Mouse (Mus musculus): Measurements from ENCODE around the gene Shb. TPM values are rescaled to one million over a fixed set of nuclear protein-coding genes. Genes with fewer than 3 reads are reported as not detected.

Gene Shb
- polyA plus RNA-seq, 1 experiment from 2014 or later = 6.8 TPM

- H3K36me3 ChIP-seq = peaks cover 12% of the 10 kb centered on the region; the same call in 1 of the 2 replicates
- H3K9me3 ChIP-seq = no peaks in the 10 kb centered on the region
- H3K4me1 ChIP-seq = peaks cover 39% of the 10 kb centered on the region
- H3K27ac ChIP-seq = no peak overlapping the region
- no peak overlapping the region for H3K4me2 ChIP-seq
- 0 out of 2 replicates have a peak, but pooled peaks cover 3% of the 10 kb centered on the region for H3K27me3 ChIP-seq
- peak; percentile 50; the same call in 1 of the 2 replicates for ATAC-seq (ENCODE audit: insufficient number of reproducible peaks, low FRiP score, low TSS enrichment, low read depth)
- no peak overlapping the region for H3K9ac ChIP-seq
- 32% methylated on average over 9 of the region's 9 CpGs for WGBS
- no peak overlapping the region for H3K4me3 ChIP-seq
Observed at GRCm38 (mm10) chr4:45459375-45459774, 72.9 kb downstream of the Shb start.

- Histone ChIP-seq H3K36me3 (peaks cover 12% of the 10 kb centered on the region; the same call in 1 of the 2 replicates), H3K4me1 (peaks cover 55% of the 10 kb centered on the region), H3K27me3 (0 out of 2 replicates have a peak, but pooled peaks cover 3% of the 10 kb centered on the region), H3K4me3 (no peak overlapping the region), H3K4me2 (no peak overlapping the region), H3K9me3 (no peaks in the 10 kb centered on the region), H3K9ac (no peak overlapping the region), H3K27ac (no peak overlapping the region)
- WGBS = 83% methylated on average over 2 of the region's 2 CpGs
- ATAC-seq (ENCODE audit: insufficient number of reproducible peaks, low FRiP score, low TSS enrichment, low read depth) = no peak
Observed at GRCm38 (mm10) chr4:45457543-45457942, 74.7 kb downstream of the Shb start.

- H3K9me3 ChIP-seq = no peaks in the 10 kb centered on the region
- no peak for ATAC-seq (ENCODE audit: insufficient number of reproducible peaks, low FRiP score, low TSS enrichment, low read depth)
- 84% methylated on average over 4 of the region's 4 CpGs for WGBS
- H3K4me2 ChIP-seq = no peak overlapping the region
- H3K9ac ChIP-seq = no peak overlapping the region
- H3K27ac ChIP-seq = no peak overlapping the region
- H3K4me3 ChIP-seq = no peak overlapping the region
- peaks cover 12% of the 10 kb centered on the region for H3K36me3 ChIP-seq
- 0 out of 2 replicates have a peak, but pooled peaks cover 3% of the 10 kb centered on the region for H3K27me3 ChIP-seq
- peaks cover 60% of the 10 kb centered on the region for H3K4me1 ChIP-seq
Observed at GRCm38 (mm10) chr4:45455001-45455400, 77.3 kb downstream of the Shb start.

GRCm38 (mm10) chr4:45453271-45453851, 78.9 kb downstream of the Shb start:
- Histone ChIP-seq H3K4me1 (peaks cover 44% of the 10 kb centered on the region), H3K27me3 (no peaks in the 10 kb centered on the region), H3K4me2 (no peak overlapping the region), H3K27ac (no peak overlapping the region; the same call in 1 of the 2 replicates), H3K4me3 (no peak overlapping the region), H3K9me3 (no peaks in the 10 kb centered on the region), H3K9ac (no peak overlapping the region), H3K36me3 (peaks cover 10% of the 10 kb centered on the region)
- ATAC-seq (ENCODE audit: insufficient number of reproducible peaks, low FRiP score, low TSS enrichment, low read depth) = no peak
- 38% methylated on average over 3 of the region's 3 CpGs for WGBS

- H3K36me3 ChIP-seq = peaks cover 10% of the 10 kb centered on the region
- no peaks in the 10 kb centered on the region for H3K27me3 ChIP-seq
- no peaks in the 10 kb centered on the region for H3K9me3 ChIP-seq
- peaks cover 44% of the 10 kb centered on the region for H3K4me1 ChIP-seq
- H3K4me3 ChIP-seq = no peak overlapping the region
- no peak overlapping the region for H3K9ac ChIP-seq
- no peak overlapping the region for H3K4me2 ChIP-seq
- ATAC-seq (ENCODE audit: insufficient number of reproducible peaks, low FRiP score, low TSS enrichment, low read depth) = no peak
- peak overlapping the region; percentile 38; the same call in 1 of the 2 replicates for H3K27ac ChIP-seq
- 56% methylated on average over 7 of the region's 7 CpGs for WGBS
Observed at GRCm38 (mm10) chr4:45452569-45453111, 79.6 kb downstream of the Shb start.

GRCm38 (mm10) chr4:45449012-45449411, 83.3 kb downstream of the Shb start:
- ATAC-seq (ENCODE audit: insufficient number of reproducible peaks, low FRiP score, low TSS enrichment, low read depth) = no peak
- peaks cover 26% of the 10 kb centered on the region for H3K4me1 ChIP-seq

GRCm38 (mm10) chr4:45448481-45448880, 83.8 kb downstream of the Shb start:
- Histone ChIP-seq H3K27ac (no peak overlapping the region), H3K36me3 (peaks cover 20% of the 10 kb centered on the region), H3K27me3 (no peaks in the 10 kb centered on the region), H3K9me3 (no peaks in the 10 kb centered on the region), H3K4me1 (peaks cover 21% of the 10 kb centered on the region), H3K4me3 (no peak overlapping the region), H3K4me2 (no peak overlapping the region), H3K9ac (no peak overlapping the region)
- 82% methylated on average over 7 of the region's 7 CpGs for WGBS
- no peak for ATAC-seq (ENCODE audit: insufficient number of reproducible peaks, low FRiP score, low TSS enrichment, low read depth)

More at GRCm38 (mm10) chr4:45449012-45449411, 83.3 kb downstream of the Shb start:
- 87% methylated on average over 5 of the region's 5 CpGs for WGBS
- Histone ChIP-seq H3K9me3 (no peaks in the 10 kb centered on the region), H3K4me2 (no peak overlapping the region), H3K9ac (no peak overlapping the region), H3K27ac (no peak overlapping the region), H3K4me3 (no peak overlapping the region), H3K36me3 (peaks cover 20% of the 10 kb centered on the region), H3K27me3 (no peaks in the 10 kb centered on the region)

GRCm38 (mm10) chr4:45447196-45447595, 85.1 kb downstream of the Shb start:
- no peak overlapping the region for H3K9ac ChIP-seq
- H3K4me3 ChIP-seq = no peak overlapping the region
- ATAC-seq (ENCODE audit: insufficient number of reproducible peaks, low FRiP score, low TSS enrichment, low read depth) = no peak
- H3K27me3 ChIP-seq = no peaks in the 10 kb centered on the region
- H3K4me1 ChIP-seq = peaks cover 10% of the 10 kb centered on the region; the same call in 1 of the 2 replicates
- peaks cover 24% of the 10 kb centered on the region for H3K36me3 ChIP-seq
- H3K27ac ChIP-seq = no peak overlapping the region
- H3K9me3 ChIP-seq = no peaks in the 10 kb centered on the region
- no peak overlapping the region for H3K4me2 ChIP-seq
- WGBS = 88% methylated on average over 5 of the region's 5 CpGs

- Histone ChIP-seq H3K27me3 (no peaks in the 10 kb centered on the region), H3K4me1 (0 out of 2 replicates have a peak, but pooled peaks cover 2% of the 10 kb centered on the region), H3K9ac (no peak overlapping the region), H3K4me3 (no peak overlapping the region), H3K36me3 (peaks cover 24% of the 10 kb centered on the region), H3K4me2 (no peak overlapping the region), H3K27ac (no peak overlapping the region), H3K9me3 (no peaks in the 10 kb centered on the region)
- 63% methylated on average over 3 of the region's 3 CpGs for whole genome bisulfite sequencing
- no peak for ATAC-seq (ENCODE audit: insufficient number of reproducible peaks, low FRiP score, low TSS enrichment, low read depth)
Observed at GRCm38 (mm10) chr4:45445235-45445634, 87.0 kb downstream of the Shb start.

- Histone ChIP-seq H3K9ac (no peak overlapping the region), H3K36me3 (peaks cover 24% of the 10 kb centered on the region)
Observed at GRCm38 (mm10) chr4:45444813-45445212, 87.5 kb downstream of the Shb start.

GRCm38 (mm10) chr4:45443652-45444051, 88.6 kb downstream of the Shb start:
- Histone ChIP-seq H3K4me2 (no peak overlapping the region), H3K4me1 (peaks cover 12% of the 10 kb centered on the region), H3K36me3 (peaks cover 24% of the 10 kb centered on the region), H3K4me3 (no peak overlapping the region), H3K27ac (no peak overlapping the region), H3K27me3 (no peaks in the 10 kb centered on the region), H3K9ac (no peak overlapping the region), H3K9me3 (no peaks in the 10 kb centered on the region)
- whole genome bisulfite sequencing = 84% methylated on average over 7 of the region's 7 CpGs
- no peak for ATAC-seq (ENCODE audit: insufficient number of reproducible peaks, low FRiP score, low TSS enrichment, low read depth)

More at GRCm38 (mm10) chr4:45444813-45445212, 87.5 kb downstream of the Shb start:
- no peak overlapping the region for H3K4me3 ChIP-seq
- no peak overlapping the region for H3K27ac ChIP-seq
- ATAC-seq (ENCODE audit: insufficient number of reproducible peaks, low FRiP score, low TSS enrichment, low read depth) = no peak
- H3K4me1 ChIP-seq = 0 out of 2 replicates have a peak, but pooled peaks cover 2% of the 10 kb centered on the region
- no peaks in the 10 kb centered on the region for H3K27me3 ChIP-seq
- 48% methylated on average over 4 of the region's 4 CpGs for WGBS
- H3K4me2 ChIP-seq = no peak overlapping the region
- no peaks in the 10 kb centered on the region for H3K9me3 ChIP-seq

GRCm38 (mm10) chr4:45442237-45442636, 90.0 kb downstream of the Shb start:
- WGBS = 54% methylated on average over 3 of the region's 3 CpGs
- Histone ChIP-seq H3K4me3 (no peak overlapping the region), H3K36me3 (peaks cover 24% of the 10 kb centered on the region), H3K27me3 (no peaks in the 10 kb centered on the region), H3K27ac (no peak overlapping the region), H3K4me2 (no peak overlapping the region), H3K9me3 (no peaks in the 10 kb centered on the region), H3K9ac (no peak overlapping the region), H3K4me1 (peaks cover 17% of the 10 kb centered on the region)
- ATAC-seq (ENCODE audit: insufficient number of reproducible peaks, low FRiP score, low TSS enrichment, low read depth) = no peak
